8 mouse cellular contexts compared by ENCODE assay signal in the genomic region with DNA sequence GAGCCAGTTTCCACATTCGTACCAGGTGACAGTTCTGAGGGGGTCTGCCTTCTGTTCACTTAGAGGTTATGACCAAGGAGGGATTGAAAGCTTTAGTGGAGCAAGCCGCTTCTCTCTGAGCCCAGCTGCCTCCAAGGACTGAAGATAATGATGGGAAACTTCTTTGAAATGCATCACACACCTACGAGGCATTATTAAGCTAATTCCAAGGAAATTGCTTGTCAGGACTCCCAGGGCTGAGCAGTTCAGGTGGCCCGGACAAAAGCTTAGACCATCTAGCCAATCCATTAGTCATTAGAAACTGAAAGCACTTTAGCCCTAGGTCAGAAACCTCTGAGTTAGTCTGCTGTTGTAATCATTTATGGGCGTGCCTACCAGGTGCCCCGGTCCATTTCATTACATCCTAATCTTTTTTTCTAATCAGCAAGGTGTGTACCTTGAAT. TPM values are rescaled to one million over a fixed set of nuclear protein-coding genes. Genes with fewer than 3 reads are reported as not detected.
A peak's percentile ranks its signal among the peaks of the same experiment; 100 is the strongest.
DNase-seq lines count a peak whose midpoint lies in the region; ATAC-seq and TF ChIP-seq lines count a peak whose summit lies in the region.

No protein-coding gene starts in this region.

- H3K36me3 ChIP-seq in liver, adult 2 months (ENCODE audit: control insufficient read depth, insufficient read depth, low read length) = peaks cover 3% of the 10 kb centered on the region; the same call in 1 of the 2 replicates
- no peaks in the 10 kb centered on the region for H3K36me3 ChIP-seq in embryonic facial prominence, embryonic 15.5 days
- no peaks in the 10 kb centered on the region for H3K36me3 ChIP-seq in midbrain, postnatal 0 days (ENCODE audit: insufficient read depth, low read length)

- H3K4me3 ChIP-seq in liver, adult 2 months (ENCODE audit: insufficient read depth, low read depth, low read length) = peak overlapping the region; percentile 28; the same call in 1 of the 2 replicates
- H3K4me3 ChIP-seq in embryonic facial prominence, embryonic 15.5 days (replicated peaks) = peak overlapping the region; percentile 92
- H3K4me3 ChIP-seq in midbrain, postnatal 0 days (ENCODE audit: low read depth, low read length) = no peak overlapping the region

- no peak for TF ChIP-seq CTCF in liver, adult 2 months (IDR thresholded peaks at IDR 0.05; ENCODE audit: low read depth, low read length)
- no peak for TF ChIP-seq CTCF in midbrain, postnatal 0 days (IDR thresholded peaks at IDR 0.05)

- 8% methylated on average over 6 of the region's 6 CpGs for WGBS in liver, adult 2 months
- 10% methylated on average over 6 of the region's 6 CpGs for WGBS in embryonic facial prominence, embryonic 15.5 days
- 14% methylated on average over 6 of the region's 6 CpGs for WGBS in midbrain, postnatal 0 days

- no peaks in the 10 kb centered on the region for H3K9me3 ChIP-seq in embryonic facial prominence, embryonic 15.5 days (replicated peaks)
- no peaks in the 10 kb centered on the region for H3K9me3 ChIP-seq in midbrain, postnatal 0 days (ENCODE audit: low read length)

- peaks cover 19% of the 10 kb centered on the region for H3K4me1 ChIP-seq in liver, adult 2 months (ENCODE audit: control insufficient read depth, insufficient read depth, low read length)
- H3K4me1 ChIP-seq in embryonic facial prominence, embryonic 15.5 days = peaks cover 70% of the 10 kb centered on the region
- peaks cover 7% of the 10 kb centered on the region; the same call in 1 of the 2 replicates for H3K4me1 ChIP-seq in midbrain, postnatal 0 days (ENCODE audit: insufficient read depth, low read length)

- H3K27me3 ChIP-seq in liver, adult 2 months (ENCODE audit: control insufficient read depth, insufficient read depth, low read length) = no peaks in the 10 kb centered on the region
- H3K27me3 ChIP-seq in embryonic facial prominence, embryonic 15.5 days = no peaks in the 10 kb centered on the region
- peaks cover 10% of the 10 kb centered on the region for H3K27me3 ChIP-seq in midbrain, postnatal 0 days (ENCODE audit: insufficient read depth, low read length)

- H3K27ac ChIP-seq in liver, adult 2 months (replicated peaks; ENCODE audit: insufficient read depth, low read depth, low read length) = peak overlapping the region; percentile 95
- H3K27ac ChIP-seq in embryonic facial prominence, embryonic 15.5 days (replicated peaks) = peak overlapping the region; percentile 98
- no peak overlapping the region for H3K27ac ChIP-seq in midbrain, postnatal 0 days (ENCODE audit: low read depth, low read length)

- no peak for TF ChIP-seq POLR2A in liver, adult 2 months (IDR thresholded peaks at IDR 0.05; ENCODE audit: extremely low read depth, insufficient read depth, low read length)

- no peak for ATAC-seq in embryonic facial prominence, embryonic 15.5 days (ENCODE audit: insufficient number of reproducible peaks, low FRiP score, low TSS enrichment, low read depth)
- ATAC-seq in midbrain, postnatal 0 days (ENCODE audit: low FRiP score) = no peak

- peak; percentile 94 for DNase-seq in liver, adult 2 months (ENCODE audit: extremely low read depth, low read depth, low spot score)
- no peak for DNase-seq in liver
- DNase-seq in kidney, adult 18-20 months = peak; percentile 45
- DNase-seq in midbrain, postnatal 0 days (ENCODE audit: low spot score) = no peak
- no peak for DNase-seq in spleen, postnatal 14 days (ENCODE audit: low spot score in 2 of 2)
- no peak for DNase-seq in adrenal gland, postnatal 10 days
- no peak for DNase-seq in layer of hippocampus, postnatal 36 days

- H3K79me2 ChIP-seq in liver, adult 2 months (ENCODE audit: control insufficient read depth, insufficient read depth, low read length) = peaks cover 4% of the 10 kb centered on the region; the same call in 1 of the 2 replicates

- H3K9ac ChIP-seq in liver, adult 2 months (ENCODE audit: low read depth, low read length) = peak overlapping the region; percentile 69
- H3K9ac ChIP-seq in embryonic facial prominence, embryonic 15.5 days = no peak overlapping the region
- no peak overlapping the region for H3K9ac ChIP-seq in midbrain, postnatal 0 days (replicated peaks; ENCODE audit: low read length, poor library complexity, severe bottlenecking)

- H3K4me2 ChIP-seq in embryonic facial prominence, embryonic 15.5 days (replicated peaks) = peak overlapping the region; percentile 73
- peak overlapping the region; percentile 0; the same call in 1 of the 2 replicates for H3K4me2 ChIP-seq in midbrain, postnatal 0 days (ENCODE audit: low read depth, low read length, poor library complexity, severe bottlenecking)

RNA-seq across cellular contexts. Expression of a gene that starts 3.4 kb away (rescaled TPM):
- total RNA-seq in liver, adult 2 months (2014; rRNA removed) = 33.2 and 47.4 TPM in 2 replicates
- 181 and 274 TPM in 2 replicates for polyA plus RNA-seq in liver, adult 2 months (2012; rRNA removed)
- 432 and 441 TPM in 2 replicates for polyA plus RNA-seq in embryonic facial prominence, embryonic 15.5 days (2015; fragmentation: Nextera tagmentation; extraction: Ambion mirVana)
- total RNA-seq in midbrain, postnatal 0 days (2014; rRNA removed) = 121 and 208 TPM in 2 replicates
- 148 and 156 TPM in 2 replicates for polyA plus RNA-seq in midbrain, postnatal 0 days (2015; fragmentation: Nextera tagmentation; extraction: Ambion mirVana)
- total RNA-seq in adrenal gland, postnatal 10 days (2021) = 100 to 1,000 TPM in 1 of 2 experiments, 10 to 100 TPM in 1; 97.2 to 110 TPM
- 10 to 100 TPM; 35.4 to 42.4 TPM for total RNA-seq in layer of hippocampus, postnatal 36 days (2021)

RNA-seq across cellular contexts. Expression of a gene that starts 25.5 kb away (rescaled TPM):
- total RNA-seq in liver, adult 2 months (2014; rRNA removed) = 0.40 and 0.46 TPM in 2 replicates
- 0.75 and 0.76 TPM in 2 replicates for polyA plus RNA-seq in liver, adult 2 months (2012; rRNA removed)
- 10.1 and 12.5 TPM in 2 replicates for polyA plus RNA-seq in embryonic facial prominence, embryonic 15.5 days (2015; fragmentation: Nextera tagmentation; extraction: Ambion mirVana)
- 1.1 and 2.0 TPM in 2 replicates for total RNA-seq in midbrain, postnatal 0 days (2014; rRNA removed)
- 0.46 and 0.50 TPM in 2 replicates for polyA plus RNA-seq in midbrain, postnatal 0 days (2015; fragmentation: Nextera tagmentation; extraction: Ambion mirVana)
- 10 to 100 TPM in 1 of 2 experiments, 1 to 10 TPM in 1; 7.9 to 14.8 TPM for total RNA-seq in adrenal gland, postnatal 10 days (2021)
- under 1 TPM; 0.63 to 0.72 TPM for total RNA-seq in layer of hippocampus, postnatal 36 days (2021)

RNA-seq across cellular contexts. Expression of a gene that starts 59.4 kb away (rescaled TPM):
- total RNA-seq in liver, adult 2 months (2014; rRNA removed) = 3.3 and 5.6 TPM in 2 replicates
- polyA plus RNA-seq in liver, adult 2 months (2012; rRNA removed) = 5.2 and 5.8 TPM in 2 replicates
- polyA plus RNA-seq in embryonic facial prominence, embryonic 15.5 days (2015; fragmentation: Nextera tagmentation; extraction: Ambion mirVana) = 13.3 and 14.1 TPM in 2 replicates
- total RNA-seq in midbrain, postnatal 0 days (2014; rRNA removed) = 5.9 and 7.6 TPM in 2 replicates
- 3.7 and 4.1 TPM in 2 replicates for polyA plus RNA-seq in midbrain, postnatal 0 days (2015; fragmentation: Nextera tagmentation; extraction: Ambion mirVana)
- total RNA-seq in adrenal gland, postnatal 10 days (2021) = 1 to 10 TPM; 5.0 to 7.9 TPM
- 1 to 10 TPM; 3.1 to 3.2 TPM for total RNA-seq in layer of hippocampus, postnatal 36 days (2021)

Comparison
In these comparisons a context has a peak if more than half of its experiments do, and no peak if none do; other contexts are left out.
1. DNase-seq: peak in liver, adult 2 months (single experiment) and kidney, adult 18-20 months (single experiment); none in liver (single experiment), midbrain, postnatal 0 days (single experiment), spleen, postnatal 14 days (0 of 2), adrenal gland, postnatal 10 days (single experiment) and layer of hippocampus, postnatal 36 days (0 of 2).